Mouse (Mus musculus) brain, embryonic 14.5 days (tissue): ENCODE results near the gene Lrrtm4. TPM values are rescaled to one million over a fixed set of nuclear protein-coding genes. Genes with fewer than 3 reads are reported as not detected.
A peak's percentile ranks its signal among the peaks of the same experiment; 100 is the strongest.

Experiments used
- DNase-seq: peaks from one replicate; pipeline ENCODE4 v3.0.0-alpha.2; 2011; ENCODE audit warnings: low read depth
- CTCF ChIP-seq: fragments of 200-500 bp; IDR thresholded peaks from 2 replicates; pipeline ENCODE4 v1.5.1; 2012; ENCODE audit warnings: inconsistent platforms, mild to moderate bottlenecking, moderate library complexity, borderline replicate concordance; ENCODE audit not compliant: insufficient read depth, insufficient read length; ENCODE audit errors: extremely low read depth
- POLR2A ChIP-seq: fragments of 200-500 bp; IDR thresholded peaks from 2 replicates; pipeline ENCODE4 v1.6.1; 2012; ENCODE audit warnings: mild to moderate bottlenecking, inconsistent platforms, borderline replicate concordance; ENCODE audit not compliant: poor library complexity, insufficient read depth, insufficient read length, severe bottlenecking; ENCODE audit errors: extremely low read depth
- polyA plus RNA-seq: library from polyadenylated mRNA; depleted of rRNA; stranded (reverse); fragments of >200 nt; gene quantifications from 2 replicates; pipeline ENCODE4 v1.2.3, GENCODE M21; 2012

Lrrtm4 gene
- polyA plus RNA-seq, 1 experiment, result 11.7 TPM

DNA sequence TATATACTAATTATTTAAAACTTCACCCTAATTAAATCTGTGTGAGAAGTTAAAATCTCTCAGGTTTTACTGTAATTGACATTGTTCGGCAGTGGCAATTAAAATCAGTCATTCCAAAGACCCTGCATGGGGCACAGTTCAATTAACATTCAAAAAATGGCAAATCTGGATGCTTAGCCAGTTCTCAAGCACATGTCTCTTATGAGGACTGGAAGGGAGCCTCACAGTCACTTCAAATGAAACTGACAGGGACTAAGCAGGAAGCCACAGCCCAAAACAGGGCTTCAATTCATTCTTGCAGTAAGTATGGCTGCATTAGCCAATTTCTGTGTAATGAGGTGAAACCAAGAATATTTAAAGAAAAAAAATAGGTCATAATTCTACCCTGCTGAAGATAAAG lies 333.6 kb downstream of the Lrrtm4 start:
- DNase-seq, result peak; percentile 52
- TF ChIP-seq CTCF, result no peak
- TF ChIP-seq POLR2A, result no peak

DNA sequence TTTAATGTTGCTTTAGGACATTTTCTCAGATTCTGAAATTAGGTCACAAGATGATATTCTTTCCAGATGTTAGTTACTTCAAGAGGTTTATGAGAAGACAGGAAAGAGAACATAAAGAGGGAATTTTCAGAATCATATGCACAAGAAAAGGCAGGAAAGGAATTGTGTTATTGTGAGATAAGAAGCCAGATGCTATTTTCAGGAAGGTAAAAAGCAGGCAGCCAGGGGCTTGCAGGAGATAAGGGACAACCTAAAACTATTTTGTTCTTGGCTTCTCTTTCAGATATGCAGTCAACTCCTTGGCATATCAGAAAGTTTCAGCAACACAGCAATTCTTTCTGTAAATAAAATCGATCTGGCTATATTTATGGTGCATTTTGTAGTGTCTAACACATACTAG lies 338.4 kb downstream of the Lrrtm4 start:
- no peak for DNase-seq
- no peak for TF ChIP-seq POLR2A
- no peak for TF ChIP-seq CTCF

DNA sequence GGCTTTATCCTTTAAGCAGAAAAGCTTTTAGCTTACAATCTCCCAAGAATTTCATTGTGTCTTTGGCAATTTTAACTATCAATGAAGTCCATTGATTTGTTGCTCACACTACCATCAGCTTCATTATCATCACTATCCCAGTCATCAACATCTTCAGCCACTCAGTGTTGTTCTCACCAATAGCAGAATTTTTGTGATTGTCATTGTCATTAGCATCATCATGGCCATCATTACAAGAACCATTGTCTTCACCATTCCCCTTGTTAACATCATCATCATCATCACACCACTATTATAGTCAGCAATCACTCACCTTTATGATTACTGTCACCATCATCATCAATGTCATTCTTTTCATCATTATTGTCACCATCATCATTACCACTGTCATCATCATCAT lies 344.9 kb downstream of the Lrrtm4 start:
- DNase-seq, result no peak
- TF ChIP-seq CTCF (no peak), POLR2A (no peak)

DNA sequence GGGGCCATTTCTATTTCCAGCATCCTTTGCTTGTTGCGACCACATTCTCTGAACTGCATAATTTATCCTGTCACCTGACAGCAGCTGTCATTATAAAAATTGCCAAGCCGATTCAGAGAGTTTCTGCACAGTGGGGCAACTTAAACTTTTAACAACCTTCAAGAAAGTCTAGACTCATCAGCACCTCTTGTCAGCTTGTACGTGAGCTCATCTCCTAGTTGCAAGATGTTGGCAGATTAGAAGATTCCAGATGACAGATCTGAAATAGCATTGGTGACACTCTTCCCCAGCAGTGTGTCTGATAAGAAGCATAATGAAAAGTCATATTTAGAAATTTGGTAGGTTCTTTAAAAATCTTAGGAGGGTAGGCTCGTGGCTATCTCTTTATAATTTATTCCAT lies 347.9 kb downstream of the Lrrtm4 start:
- TF ChIP-seq POLR2A (no peak), CTCF (no peak)
- DNase-seq, result peak; percentile 6

DNA sequence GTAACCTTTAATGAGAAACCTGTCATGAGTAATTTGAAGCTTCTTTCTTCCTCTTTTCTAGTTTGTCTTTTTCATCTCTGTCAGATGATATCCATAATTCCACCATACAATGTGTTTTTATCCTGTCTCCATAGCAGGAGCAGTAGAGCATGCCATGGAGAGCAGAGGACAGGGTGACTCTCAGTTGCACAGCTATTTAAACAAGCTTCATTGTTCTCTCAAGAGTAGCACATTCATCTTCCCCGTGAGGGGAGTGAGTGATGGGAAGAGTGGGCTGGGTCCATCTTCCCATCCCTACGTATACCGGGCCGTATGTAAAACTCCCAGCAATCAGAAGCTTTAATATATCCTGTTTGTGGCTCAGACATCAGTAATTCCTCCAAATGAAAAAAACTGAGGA lies 370.9 kb downstream of the Lrrtm4 start:
- no peak for TF ChIP-seq CTCF
- no peak for TF ChIP-seq POLR2A
- DNase-seq, result no peak

DNA sequence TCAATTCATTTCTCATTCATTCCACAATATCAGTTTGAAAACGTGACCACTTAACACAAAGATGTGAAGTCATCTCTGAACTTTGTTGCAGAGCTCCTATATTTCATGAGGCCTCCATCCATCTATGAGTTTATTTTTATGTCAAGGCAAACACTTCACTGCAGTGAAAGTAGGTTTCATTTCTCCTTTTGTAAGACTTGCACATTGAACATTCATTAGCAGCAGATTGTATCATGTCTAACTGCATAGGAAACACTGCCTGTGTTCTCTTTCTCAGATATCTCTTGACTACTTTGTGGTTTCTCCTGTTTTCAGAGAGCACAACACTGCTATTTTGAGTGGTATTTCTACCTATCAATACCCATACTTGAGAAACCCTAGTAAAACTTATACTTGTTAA lies 388.1 kb downstream of the Lrrtm4 start:
- TF ChIP-seq CTCF (no peak), POLR2A (no peak)
- no peak for DNase-seq

DNA sequence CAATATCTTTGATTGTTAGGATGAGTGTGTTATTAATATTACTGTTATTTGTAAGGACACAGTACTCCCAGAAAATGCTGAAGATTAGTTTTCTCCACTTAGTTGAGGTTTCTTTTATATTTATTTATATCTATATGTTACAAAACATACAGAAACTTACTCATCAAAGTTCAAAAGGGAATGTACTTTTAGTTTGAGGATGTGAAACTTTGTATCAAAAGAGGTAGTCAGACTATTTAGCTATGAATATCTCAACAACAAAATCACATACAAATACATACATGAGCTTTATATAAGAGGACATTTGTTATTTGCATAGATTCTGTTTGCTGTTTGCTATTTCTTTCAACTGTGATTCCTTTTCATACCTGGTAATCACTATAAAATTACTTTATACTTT lies 421.5 kb downstream of the Lrrtm4 start:
- TF ChIP-seq CTCF, result no peak
- no peak for TF ChIP-seq POLR2A

DNA sequence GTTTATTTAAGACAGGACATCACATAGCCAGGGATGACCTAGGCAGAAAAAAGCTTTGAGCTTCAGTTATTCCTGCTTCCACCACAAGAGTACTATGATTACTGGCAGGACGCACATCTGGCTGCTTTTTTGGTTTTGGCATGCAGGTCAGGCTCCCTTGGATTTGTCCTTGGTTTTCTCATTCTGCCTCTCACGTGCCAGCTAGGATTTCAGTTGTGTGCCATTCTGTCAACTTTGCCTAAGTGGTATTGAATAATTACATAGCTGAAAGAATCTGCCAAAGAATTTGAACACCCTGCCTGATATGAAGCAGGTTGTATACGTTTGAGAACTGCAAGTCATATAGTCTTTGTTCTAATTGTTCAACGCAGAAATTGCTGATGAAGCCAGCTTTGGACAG lies 451.9 kb downstream of the Lrrtm4 start:
- no peak for DNase-seq
- TF ChIP-seq CTCF (no peak), POLR2A (no peak)

More for the DNA sequence above, 421.5 kb downstream of the Lrrtm4 start:
- DNase-seq, result no peak

DNA sequence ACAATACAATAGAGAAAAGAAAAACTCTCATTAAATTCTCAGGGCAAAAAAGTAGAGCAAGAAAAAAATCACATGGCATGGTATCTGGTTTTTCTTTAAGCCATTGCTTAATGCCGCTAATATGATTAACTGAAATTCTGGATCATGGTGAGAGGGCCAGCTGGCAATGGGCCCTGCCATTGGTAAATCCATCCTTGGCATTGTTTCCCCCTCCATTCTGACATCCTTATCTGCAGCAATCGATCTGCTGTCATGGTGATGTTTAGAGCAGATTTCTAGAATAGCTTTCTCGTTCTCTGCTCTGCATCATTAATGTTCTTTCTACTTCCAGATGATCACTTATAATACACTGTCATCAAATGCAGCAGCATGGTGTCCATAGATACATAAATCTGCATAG lies 457.5 kb downstream of the Lrrtm4 start:
- peak; percentile 55 for DNase-seq

DNA sequence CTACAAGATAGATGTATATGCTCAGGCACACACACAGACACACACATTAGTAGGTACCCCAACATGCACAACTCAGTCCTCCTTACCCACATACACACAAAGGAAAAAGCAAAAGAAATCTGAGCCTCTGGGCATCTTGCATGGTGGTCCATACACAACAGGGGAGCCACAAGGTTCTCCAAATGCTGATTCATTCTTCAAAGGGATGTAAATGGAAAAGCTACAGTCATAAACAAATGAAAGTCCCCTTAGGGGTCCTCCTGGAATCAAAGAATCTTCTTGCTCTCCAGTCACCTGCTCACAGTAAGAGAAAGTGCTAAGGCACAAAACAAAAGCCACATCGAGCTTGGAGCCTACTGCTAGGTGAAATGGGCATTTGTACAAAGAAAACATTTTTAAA lies 526.3 kb downstream of the Lrrtm4 start:
- peak; percentile 17 for DNase-seq
- TF ChIP-seq CTCF (no peak), POLR2A (no peak)

More for the DNA sequence above, 457.5 kb downstream of the Lrrtm4 start:
- no peak for TF ChIP-seq POLR2A
- TF ChIP-seq CTCF, result no peak

DNA sequence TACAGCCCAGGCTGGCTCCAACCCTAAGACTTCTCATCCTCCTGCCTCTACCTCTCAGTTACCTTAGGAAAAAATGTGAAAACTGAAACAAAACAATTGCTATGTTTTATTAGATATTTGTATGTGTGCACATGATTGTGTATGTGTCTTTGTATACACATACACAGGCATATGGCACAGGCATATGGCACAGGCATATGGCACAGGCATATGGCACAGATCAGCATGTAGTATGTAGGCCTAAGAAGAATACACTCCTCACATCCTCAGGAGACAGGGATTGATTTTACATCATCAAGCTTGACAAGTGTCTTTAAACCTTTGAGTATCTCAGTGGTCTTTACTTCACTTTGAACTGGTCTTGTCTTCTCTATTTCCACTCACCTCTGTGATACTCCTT lies 531.2 kb downstream of the Lrrtm4 start:
- no peak for TF ChIP-seq CTCF
- TF ChIP-seq POLR2A, result no peak
- DNase-seq, result peak; percentile 50

DNA sequence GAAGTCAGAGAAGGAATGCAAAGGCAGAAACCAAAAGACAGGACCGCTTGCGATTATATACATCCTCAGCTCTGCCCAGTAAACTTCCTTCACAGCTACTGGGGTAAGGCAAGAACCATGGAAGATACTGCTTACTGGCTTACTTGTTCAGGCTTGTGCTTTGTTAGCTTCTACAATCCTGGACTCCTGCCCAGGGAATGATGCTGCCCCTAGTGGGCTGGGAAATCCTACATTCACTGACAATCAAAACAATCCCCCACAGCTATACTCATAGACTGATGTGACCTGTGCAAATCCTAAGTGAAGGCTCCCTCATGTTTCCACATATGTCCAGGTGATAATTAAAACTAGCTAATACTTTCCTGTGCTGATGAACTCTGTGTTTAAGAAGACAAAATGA lies 534.7 kb downstream of the Lrrtm4 start:
- TF ChIP-seq CTCF (no peak), POLR2A (no peak)
- DNase-seq, result no peak

DNA sequence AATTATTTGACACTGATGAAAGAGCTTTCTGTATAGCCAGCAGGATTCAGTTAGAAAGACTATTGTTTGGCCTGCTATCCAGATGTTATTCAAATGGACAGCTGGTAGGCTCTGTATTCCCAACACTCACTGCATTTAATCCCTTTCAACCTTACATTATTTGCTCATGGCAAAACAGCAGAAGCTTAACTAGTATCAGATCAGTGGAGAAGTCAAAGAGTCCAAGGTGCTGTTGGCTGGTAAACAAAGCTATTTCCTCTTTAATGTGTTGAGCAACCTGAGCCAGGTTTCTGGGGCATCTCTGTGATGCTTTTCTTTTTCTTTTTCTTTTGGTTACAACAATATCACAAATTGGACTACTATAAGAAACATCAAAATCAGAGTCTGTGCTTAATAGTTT lies 536.3 kb downstream of the Lrrtm4 start:
- TF ChIP-seq POLR2A (no peak), CTCF (no peak)
- DNase-seq, result no peak

DNA sequence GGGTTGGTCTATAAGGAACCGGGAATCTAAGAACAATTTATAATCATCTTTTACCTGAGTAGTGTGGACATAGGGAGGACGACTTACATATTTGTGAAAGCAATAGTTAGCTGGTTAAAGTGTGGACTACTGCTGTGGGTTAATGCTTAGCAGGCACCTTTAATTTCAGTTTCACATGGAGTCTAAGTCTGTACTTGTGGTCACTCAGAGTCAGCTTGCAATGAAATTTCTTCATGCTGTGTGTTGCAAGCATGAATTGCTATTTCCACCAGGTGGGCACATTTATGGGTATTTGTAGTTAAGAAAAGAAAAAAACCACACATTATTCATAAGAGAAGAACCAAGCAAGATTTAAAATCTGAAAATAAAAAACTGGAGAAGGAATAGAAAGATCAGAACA lies 558.5 kb downstream of the Lrrtm4 start:
- no peak for TF ChIP-seq CTCF
- no peak for TF ChIP-seq POLR2A
- DNase-seq, result no peak
